Mouse (Mus musculus) adrenal gland, postnatal 36 days (tissue): ENCODE results near the gene Ccdc92. TPM values are rescaled to one million over a fixed set of nuclear protein-coding genes. Genes with fewer than 3 reads are reported as not detected.

ENCODE experiments used
- DNase-seq, 2 experiments: peaks; one replicate each; pipeline ENCODE4 v3.0.0; 2021; ENCODE audit warnings: mixed read lengths in 1 of 2
- total RNA-seq, 2 experiments: library from RNA; stranded (reverse); gene quantifications; 2 replicates each; pipeline ENCODE4 v1.2.3; 2021

The Ccdc92 gene
- total RNA-seq, 2 experiments from 2014 or later: 5.5 to 5.8 TPM

DNA sequence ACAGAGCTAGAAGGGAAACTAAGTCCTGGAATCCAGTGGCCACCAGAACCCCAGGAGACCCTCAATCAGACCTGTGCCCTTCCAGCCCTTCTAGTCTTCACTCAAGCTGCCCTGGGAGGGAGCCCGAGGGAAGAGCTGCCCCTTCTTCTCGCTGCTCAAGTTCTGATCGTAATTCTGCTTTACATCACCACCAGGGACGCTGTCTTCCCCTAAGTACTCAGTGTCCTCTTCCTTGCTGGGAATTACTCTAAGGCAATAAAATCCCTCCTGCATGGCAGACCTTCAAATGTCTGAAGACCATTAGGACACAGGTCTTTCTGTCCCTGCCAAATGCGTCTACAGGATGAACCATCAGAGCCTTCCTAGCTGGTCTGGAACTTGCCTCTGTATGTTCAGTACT, 2.2 kb downstream of the Ccdc92 start:
- peak in 1 of 2 experiments; percentile 20 for DNase-seq

DNA sequence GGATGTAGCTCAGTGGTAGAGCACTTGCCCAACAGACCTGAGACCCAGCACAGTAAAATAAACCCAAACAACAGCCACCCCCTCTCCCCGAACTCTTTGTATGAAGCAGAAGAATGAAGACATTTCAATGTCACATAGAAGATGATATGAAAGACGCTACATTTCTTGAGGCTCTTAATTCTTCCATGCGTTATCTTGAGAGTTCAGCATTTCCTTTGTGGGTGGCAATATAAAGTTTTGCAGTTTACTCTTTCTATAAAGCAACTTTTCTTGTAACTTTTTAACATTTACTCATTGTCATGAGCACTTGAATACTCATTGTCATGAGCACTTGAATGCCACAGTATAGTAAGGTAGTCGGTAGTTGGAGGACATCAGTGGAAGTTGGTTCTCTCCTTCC, 8.0 kb downstream of the Ccdc92 start:
- DNase-seq: no peak

DNA sequence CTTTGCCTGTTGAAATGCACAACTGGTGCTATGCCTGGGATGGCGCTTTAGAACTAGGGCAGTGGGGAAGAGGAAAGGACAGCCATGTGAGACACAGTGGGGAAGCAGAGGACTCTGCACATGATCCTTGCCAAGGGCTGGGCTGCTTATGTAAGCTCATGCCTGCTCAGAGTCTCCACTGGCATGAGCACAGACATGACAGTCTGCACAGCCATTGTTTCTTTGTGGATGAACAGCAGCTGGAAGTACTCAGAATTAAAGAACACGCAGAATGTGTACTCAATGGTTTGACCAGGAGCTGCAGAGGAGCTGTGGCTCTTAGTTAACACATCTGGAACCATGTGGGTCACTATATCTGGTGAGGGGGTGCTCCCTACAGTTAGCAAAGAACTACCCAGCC, 9.1 kb downstream of the Ccdc92 start:
- DNase-seq: no peak

DNA sequence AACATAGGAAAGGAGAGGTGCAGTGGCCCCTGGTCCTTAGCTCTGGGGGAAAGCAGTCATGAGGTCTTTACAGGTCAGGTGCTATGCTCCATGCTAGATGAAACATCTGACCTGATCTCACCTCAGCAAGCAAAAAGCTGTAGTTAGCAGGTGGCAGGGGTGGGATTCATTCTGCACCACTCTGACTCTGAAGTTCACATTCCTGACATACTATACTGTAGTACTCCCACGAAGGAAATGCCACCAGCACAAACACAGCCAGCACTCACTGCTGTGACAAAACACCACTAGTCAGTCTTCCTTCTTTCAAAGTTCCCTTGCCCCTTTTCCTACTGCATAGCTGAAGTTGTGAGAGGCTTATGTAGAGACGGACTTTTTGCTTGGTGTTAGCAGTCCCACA, 9.9 kb downstream of the Ccdc92 start:
- DNase-seq: no peak

DNA sequence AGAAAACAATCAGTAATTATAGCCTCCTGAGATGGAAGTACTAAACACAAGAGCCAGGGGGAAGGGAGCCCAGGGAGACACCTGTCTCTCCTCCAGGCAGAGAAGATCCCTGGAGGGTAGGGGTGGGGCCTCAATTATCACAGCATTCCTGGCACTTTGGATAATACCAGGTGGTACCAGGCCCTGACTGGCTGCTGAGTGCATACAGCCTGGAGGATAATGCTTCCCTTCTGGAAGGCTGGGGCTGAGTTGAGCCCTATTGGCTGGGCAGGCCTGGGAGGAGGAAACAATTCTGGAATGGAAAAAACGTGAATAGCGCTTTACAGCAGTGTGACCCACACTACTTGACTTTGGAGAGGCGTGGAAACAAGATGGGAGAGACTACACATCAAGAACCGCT, 10.7 kb downstream of the Ccdc92 start:
- no peak for DNase-seq

DNA sequence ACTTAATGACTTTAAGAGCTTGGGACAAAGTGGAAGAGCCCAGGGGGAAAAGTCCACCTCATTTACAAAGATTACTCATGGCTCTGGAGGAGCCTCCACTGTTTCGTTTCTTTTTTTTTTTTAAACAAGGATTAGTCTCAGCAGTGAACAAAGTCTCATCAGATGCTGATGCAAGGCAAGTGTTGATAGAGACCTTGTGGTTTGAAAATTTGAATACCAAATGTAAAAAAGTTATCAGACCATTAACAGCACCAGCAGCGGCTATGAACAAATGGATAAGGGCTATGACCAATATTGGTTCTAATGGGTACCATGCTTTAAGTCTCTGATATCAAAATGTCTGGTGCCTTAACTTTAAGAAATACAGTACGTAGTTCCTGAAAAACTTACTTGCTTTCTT, 13.2 kb downstream of the Ccdc92 start:
- no peak for DNase-seq

DNA sequence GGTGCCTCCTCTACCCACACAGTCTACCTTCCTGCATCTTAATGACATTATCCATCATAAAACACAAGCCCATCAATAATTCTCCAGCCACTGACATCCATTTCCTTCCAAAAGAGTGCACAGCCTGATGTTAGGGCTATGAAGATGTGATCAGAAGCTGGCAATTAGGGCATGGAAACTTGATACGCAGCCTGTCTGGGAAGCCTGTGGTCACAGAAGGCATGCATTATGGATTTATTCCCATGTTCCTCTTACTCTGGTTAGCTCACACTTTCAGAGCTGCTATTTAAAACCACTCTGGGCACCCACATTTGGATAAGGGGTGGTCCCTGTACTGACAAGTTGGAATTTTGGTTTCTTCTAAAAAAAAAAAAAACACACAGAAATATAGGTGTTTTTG, 15.2 kb downstream of the Ccdc92 start:
- DNase-seq: no peak

DNA sequence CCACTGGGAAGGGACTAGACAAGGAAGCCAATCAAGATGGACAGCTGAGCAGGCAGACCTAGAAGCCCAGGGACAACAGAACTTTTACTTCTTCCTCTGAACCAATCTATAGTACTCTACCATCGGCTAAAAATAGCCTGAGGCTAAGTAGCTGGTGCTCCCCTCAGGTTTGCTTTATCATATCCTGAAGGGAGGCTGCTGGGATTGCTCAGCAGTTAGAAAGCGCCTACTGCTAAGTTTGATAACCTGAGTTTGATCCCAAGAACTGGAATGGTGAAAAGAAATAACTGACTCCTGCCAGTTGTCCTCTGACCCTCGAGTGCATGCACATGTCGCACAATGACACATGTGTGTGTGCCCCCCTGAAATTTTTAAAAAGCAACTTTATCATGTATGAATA, 17.3 kb downstream of the Ccdc92 start:
- DNase-seq: no peak

DNA sequence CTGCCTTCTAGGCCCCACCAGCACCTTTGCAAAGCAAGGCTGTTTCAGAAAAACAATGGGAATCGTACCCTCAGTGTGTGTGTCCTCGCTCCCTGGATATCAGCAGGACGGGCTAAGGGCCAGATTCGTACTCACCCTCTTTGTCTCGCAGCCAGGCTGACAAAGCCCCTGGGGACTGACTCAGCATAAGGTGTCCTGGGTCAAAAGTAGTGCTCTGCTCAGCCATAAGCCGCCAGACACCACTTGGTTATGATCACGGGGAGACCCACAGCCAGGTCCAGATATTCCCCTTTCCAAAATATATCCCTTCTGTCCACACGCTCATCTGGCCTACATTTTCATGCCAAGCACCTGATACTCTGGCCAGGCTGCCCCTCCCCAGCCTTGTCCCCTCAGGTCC, 18.8 kb downstream of the Ccdc92 start:
- peak; percentile 34 to 55 for DNase-seq

DNA sequence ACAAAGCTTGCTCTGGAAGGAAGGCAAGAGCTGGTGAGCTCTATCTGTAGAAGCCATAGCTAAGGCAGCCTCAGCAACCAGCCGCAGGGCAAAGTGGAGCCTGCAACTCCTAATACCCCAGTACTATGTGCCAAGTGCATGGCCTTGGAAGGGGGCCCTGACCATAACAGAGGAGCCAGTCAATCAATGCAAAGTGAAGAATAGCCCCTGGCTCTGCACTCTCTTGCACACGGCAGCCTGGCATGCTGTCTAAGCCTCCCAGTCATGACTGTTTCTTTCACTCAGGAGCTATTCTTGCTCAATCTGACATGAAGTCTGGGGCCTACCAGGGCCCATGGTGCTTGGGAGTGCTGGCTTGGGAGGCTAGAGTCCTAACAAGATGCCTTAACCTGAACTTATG, 21.6 kb downstream of the Ccdc92 start:
- DNase-seq: no peak

DNA sequence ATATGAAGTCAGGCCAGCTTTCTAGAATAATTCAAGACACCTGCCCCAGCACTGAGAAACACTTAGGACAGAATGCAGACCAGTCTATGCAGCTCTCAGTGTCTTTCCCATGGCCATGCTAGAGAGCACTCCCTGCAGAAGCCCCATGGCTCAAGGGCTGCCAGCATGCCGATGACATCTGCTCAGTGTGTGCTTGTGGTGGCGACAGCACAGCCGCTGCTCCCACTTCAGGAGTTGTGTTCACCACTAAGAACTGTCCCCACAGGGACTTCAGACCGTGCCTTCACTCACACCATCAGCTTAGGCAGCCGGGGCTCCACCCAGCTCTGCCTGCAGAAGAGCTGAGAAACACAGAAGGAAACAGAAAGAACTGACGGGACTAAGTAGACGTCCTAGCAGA, 22.0 kb downstream of the Ccdc92 start:
- DNase-seq: no peak

DNA sequence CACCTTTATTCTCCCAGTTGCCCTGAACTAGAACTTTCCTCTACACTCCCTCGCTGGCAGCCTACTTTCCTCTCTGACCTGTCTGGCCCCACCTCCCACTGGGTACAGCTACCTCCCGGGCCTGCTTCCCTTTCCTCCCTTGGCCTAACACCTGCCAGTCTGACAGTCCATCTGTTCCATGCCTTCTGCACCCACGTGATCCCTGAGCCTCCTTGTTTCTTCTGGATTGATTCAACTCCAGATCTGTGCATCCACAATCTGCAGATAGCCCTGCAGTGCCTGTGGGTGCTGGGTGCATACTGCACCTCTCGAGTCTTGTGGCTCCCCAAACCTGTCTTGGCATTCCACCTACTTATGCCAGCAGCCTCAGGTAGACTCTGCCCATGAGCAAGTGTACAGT, 25.6 kb downstream of the Ccdc92 start:
- no peak for DNase-seq

DNA sequence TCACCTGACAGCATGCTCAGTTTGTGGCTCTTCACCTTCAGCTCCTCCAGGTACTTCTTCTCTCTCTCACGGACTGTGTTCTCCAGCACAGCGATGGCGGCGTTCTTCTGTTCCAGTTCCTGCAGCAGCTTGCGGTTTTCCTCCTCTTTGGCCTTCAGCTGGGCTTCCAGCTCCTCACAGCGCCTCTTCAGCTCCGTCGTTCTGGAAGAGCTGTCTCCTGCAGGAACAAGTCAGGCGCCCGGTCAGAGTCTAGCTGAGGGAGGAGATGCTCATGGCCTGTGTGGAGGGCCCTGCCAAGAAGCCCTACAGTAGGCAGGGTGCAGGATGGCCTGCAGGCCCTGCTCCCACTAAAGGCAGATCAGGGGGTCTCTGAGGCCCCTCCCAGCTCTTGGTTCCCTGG, 26.1 kb downstream of the Ccdc92 start:
- no peak for DNase-seq

DNA sequence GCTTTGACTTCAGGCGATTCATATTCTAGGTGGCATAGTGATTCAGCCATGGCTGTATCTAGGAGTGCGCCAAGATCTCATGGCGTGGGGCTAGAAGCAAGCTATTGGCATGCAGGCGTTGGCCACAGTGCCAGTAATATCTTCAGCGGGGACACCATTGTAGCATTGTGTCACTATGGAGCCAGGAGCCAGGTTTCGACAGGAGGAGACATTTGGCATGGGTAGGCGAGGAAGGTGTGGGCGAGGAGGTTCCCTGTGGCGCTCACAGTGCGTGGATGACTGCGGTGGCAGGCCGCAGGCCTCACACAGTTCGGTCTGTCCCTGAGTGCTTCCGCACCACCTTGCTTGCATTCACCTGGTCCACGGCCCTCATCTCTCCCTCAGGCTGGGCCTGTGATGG, 27.0 kb downstream of the Ccdc92 start:
- no peak for DNase-seq

DNA sequence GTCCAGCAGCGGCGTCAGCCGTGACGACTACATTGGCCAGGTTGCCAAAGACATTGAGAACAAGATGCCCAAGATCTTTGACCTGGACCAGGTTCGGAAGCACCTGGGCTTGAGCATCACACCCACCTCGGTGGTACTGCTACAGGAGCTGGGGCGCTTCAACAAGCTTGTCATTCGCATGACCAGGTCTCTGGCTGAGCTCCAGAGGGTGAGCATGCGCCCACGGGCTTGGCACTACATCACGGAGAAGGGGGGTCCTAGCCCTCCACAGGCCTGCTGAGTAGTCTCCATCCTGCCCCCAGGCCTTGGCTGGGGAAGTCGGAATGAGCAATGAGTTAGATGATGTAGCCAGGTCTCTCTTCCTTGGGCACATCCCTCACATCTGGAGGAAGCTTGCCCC, 31.9 kb downstream of the Ccdc92 start:
- no peak for DNase-seq

DNA sequence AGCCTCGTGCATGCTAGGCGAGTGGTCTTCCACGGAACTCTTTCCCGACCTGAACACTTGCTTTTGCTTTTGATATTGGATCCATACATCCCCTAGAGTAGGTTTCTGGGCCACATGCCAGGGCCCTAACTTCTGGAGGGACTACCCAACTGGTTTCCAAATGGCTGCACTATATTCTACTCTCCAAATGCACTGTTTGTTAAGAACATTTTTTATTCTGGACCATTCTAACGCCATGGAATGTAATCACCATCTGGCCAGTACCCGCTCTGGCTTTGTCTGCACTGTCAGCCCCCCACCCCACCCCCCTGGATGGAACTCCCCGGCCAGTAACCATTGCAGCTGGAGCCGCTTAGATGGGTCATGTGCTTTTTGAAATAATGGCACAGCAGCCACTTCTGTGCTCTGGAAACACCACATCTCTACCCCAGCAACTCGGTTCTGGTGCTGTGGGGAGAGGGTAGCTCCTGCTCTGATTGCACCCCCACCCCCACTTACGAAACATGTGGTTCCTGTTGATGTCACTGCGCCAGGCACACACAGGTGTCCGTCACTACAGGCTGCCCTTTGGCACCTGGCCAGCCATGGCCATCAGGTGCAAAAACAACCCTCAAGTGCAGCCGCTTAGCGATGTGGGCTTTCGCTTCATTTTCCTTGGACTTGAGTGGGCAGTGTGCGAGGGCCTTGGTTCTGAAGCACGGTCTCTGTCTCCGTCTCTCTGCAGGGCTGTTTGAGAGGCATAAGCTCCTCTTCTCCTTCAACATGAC, 39.9 kb downstream of the Ccdc92 start:
- no peak for DNase-seq

DNA sequence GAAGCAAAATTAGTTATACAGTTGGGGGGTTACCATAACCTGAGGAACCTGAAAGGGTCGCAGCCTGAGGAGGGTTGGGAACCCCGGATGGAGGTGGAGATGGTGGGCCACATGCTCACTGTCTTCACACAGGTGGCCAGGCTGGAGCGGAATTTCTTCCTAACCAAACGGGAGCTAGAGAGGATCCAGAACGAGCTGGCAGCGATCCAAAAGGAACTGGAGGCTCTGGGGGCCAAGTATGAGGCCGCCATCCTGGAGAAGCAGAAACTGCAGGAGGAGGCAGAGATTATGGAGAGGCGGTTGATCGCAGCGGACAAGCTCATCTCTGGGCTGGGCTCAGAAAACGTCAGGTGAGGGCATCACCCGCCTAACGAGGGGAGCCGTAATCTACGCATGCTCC, 45.2 kb downstream of the Ccdc92 start:
- no peak for DNase-seq

DNA sequence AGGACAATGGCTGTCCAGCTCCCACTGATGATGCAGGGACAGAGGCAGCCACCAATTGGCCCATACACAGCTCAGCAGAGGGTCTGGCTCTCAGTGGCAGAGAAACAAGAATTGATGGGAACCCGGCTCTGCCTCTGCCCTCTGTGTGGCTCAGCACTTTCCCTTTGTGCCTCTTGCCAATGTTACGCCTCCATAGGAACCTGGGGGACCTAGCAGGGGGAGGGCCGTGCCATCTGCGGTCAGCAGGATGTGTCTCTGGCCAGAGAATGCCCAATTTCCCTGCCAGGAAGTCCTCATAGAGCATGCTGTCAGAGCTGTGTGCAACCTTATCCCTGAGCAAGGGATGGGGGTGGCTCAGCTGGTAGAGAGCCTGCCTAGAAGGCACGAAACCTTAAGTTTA, 47.4 kb downstream of the Ccdc92 start:
- DNase-seq: no peak

DNA sequence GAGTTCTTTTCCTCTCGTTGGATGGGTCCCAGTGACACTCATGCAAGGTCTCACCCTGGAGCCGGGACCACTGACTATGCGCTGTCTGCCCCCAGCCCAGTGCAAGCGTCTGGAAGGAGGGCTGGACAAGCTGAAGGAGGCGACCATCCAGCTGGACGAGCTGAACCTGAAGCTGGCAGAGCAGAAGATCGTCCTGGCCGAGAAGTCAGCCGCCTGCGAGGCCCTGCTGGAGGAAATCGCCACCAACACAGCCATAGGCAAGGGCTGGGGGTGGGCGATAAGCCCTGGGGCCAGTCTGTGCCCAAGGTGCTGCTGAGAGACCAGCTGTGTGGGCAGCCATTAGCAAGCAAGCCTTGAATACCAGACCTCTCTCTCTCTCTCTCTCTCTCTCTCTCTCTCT, 49.8 kb downstream of the Ccdc92 start:
- DNase-seq: no peak

DNA sequence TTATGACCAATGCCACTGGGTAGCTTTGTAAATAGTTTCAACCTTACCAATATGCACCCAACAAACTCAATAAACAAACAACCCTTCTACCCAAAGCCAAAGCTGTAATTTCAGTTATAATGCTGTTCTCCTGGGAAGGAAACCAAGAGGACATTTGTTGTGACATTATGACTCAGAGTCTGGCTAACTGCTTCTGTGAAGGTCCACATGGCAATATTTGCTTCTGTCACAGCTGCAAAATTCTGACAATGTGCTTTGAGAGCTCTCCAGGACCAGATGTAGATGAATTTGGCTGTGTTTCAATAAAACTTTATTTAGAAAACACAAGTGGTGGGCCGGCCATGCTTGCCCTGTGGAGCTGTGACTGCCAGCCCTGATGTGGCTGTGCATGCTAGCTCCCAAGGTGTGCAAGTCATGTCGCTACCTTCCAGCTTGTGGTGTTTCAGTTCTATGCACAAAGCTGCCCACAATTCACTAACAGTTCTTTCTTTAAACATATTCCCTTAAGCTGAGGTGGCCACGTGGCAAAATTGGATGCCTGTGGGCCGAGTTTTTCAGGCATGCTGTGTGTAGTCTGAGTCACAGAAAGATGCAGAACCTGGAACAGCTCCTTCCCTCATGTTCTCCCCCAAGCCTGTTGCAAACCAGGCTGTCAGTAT, 52.4 kb downstream of the Ccdc92 start:
- DNase-seq: peak; percentile 13 to 32

DNA sequence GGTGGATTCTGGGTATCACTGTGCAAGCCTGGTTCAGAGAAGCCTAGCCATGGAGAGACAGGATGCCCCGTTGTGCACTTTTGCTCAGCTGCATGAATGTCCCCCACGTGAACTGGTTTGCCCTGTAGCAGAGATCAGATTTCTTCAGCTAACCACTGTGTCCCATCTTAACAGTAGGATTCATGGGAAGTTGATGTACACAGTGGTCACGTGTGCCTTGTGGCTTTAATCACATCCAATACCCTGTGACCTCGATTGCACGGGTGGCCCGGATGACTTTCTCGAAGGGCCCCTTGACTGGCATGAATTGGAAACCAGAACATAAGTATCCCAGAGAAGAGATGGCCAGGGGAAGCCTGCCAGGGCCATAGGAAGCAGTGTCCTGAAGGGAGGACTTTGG, 70.1 kb downstream of the Ccdc92 start:
- DNase-seq: no peak

DNA sequence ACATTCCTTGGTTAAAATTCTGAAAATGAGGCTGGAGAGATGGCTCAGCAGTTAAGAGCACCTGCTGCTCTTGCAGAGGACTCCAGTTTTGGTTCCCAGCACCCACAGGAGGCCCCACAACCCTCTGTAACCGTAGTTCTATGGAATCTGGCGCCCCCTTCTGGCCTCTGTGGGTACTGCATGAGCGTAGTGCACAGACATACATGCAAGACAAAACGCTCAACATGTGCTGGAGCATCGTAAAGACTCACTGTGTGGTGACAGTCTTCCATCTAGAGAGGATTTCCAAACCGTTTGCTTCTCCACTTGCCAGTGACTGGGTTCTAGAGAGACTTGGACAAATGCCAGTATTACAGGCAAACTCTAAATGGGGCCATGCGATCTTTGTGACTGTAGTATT, 76.6 kb downstream of the Ccdc92 start:
- DNase-seq: no peak
